Mouse (Mus musculus): ENCODE data around the gene Cfap45. TPM values are rescaled to one million over a fixed set of nuclear protein-coding genes. Genes with fewer than 3 reads are reported as not detected.

Cfap45 gene
- polyA plus RNA-seq (2016; fragmentation: Nextera tagmentation; extraction: Ambion mirVana), result 0.95 and 1.1 TPM in 2 replicates

- Histone ChIP-seq H3K4me2 (replicated peaks) (peak within 1 kb of the TSS; percentile 57), H3K4me3 (peak within 1 kb of the TSS; percentile 27), H3K4me1 (peaks cover 10% of the 10 kb centered on the region; the same call in 1 of the 2 replicates), H3K9me3 (no peaks in the 10 kb centered on the region), H3K9ac (no peak within 1 kb of the TSS), H3K27ac (no peak within 1 kb of the TSS), H3K27me3 (no peaks in the 10 kb centered on the region), H3K36me3 (no peaks in the 10 kb centered on the region)
- 3% methylated on average over 28 of the region's 28 CpGs for WGBS
- ATAC-seq (ENCODE audit: insufficient number of reproducible peaks, insufficient read depth, low FRiP score, low TSS enrichment), result peak; percentile 81
These were observed at the start of gene Cfap45 for GRCm38 (mm10) chr1:172520576-172521440. TSS of gene Cfap45 (plus strand) at chr1:172520801.

- H3K9me3 ChIP-seq, result no peaks in the 10 kb centered on the region
- ATAC-seq (ENCODE audit: insufficient number of reproducible peaks, insufficient read depth, low FRiP score, low TSS enrichment), result no peak
These were observed 47.7 kb upstream of the Cfap45 start for GRCm38 (mm10) chr1:172472909-172473308.

GRCm38 (mm10) chr1:172474196-172474595 is 46.4 kb upstream of the Cfap45 start:
- Histone ChIP-seq H3K27ac (no peak overlapping the region), H3K4me3 (no peak overlapping the region), H3K4me1 (no peaks in the 10 kb centered on the region), H3K27me3 (no peaks in the 10 kb centered on the region), H3K9me3 (no peaks in the 10 kb centered on the region), H3K9ac (no peak overlapping the region), H3K36me3 (no peaks in the 10 kb centered on the region), H3K4me2 (replicated peaks) (no peak overlapping the region)
- no peak for ATAC-seq (ENCODE audit: insufficient number of reproducible peaks, insufficient read depth, low FRiP score, low TSS enrichment)
- WGBS, result 72% methylated on average over 3 of the region's 3 CpGs

More at GRCm38 (mm10) chr1:172472909-172473308, 47.7 kb upstream of the Cfap45 start:
- no peak overlapping the region for H3K9ac ChIP-seq
- no peaks in the 10 kb centered on the region for H3K36me3 ChIP-seq
- H3K27me3 ChIP-seq, result no peaks in the 10 kb centered on the region
- no peaks in the 10 kb centered on the region for H3K4me1 ChIP-seq
- H3K27ac ChIP-seq, result no peak overlapping the region
- no peak overlapping the region for H3K4me2 ChIP-seq (replicated peaks)
- no peak overlapping the region for H3K4me3 ChIP-seq

GRCm38 (mm10) chr1:172475054-172475741 is 45.4 kb upstream of the Cfap45 start, which contains the start of gene Slamf9:
TSS of gene Slamf9 (plus strand) at chr1:172475358.
- Histone ChIP-seq H3K9me3 (no peaks in the 10 kb centered on the region), H3K4me2 (replicated peaks) (no peak within 1 kb of the TSS), H3K4me3 (no peak within 1 kb of the TSS), H3K9ac (no peak within 1 kb of the TSS), H3K27ac (no peak within 1 kb of the TSS), H3K4me1 (no peaks in the 10 kb centered on the region), H3K36me3 (no peaks in the 10 kb centered on the region), H3K27me3 (no peaks in the 10 kb centered on the region)
- 70% methylated on average over 7 of the region's 7 CpGs for WGBS
- no peak for ATAC-seq (ENCODE audit: insufficient number of reproducible peaks, insufficient read depth, low FRiP score, low TSS enrichment)

- Histone ChIP-seq H3K36me3 (no peaks in the 10 kb centered on the region), H3K9ac (no peak overlapping the region), H3K27ac (no peak overlapping the region), H3K4me3 (no peak overlapping the region), H3K27me3 (no peaks in the 10 kb centered on the region), H3K4me1 (peaks cover 5% of the 10 kb centered on the region), H3K9me3 (no peaks in the 10 kb centered on the region), H3K4me2 (replicated peaks) (no peak overlapping the region)
- no peak for ATAC-seq (ENCODE audit: insufficient number of reproducible peaks, insufficient read depth, low FRiP score, low TSS enrichment)
- 73% methylated on average over 5 of the region's 5 CpGs for WGBS
These were observed 42.6 kb upstream of the Cfap45 start for GRCm38 (mm10) chr1:172478020-172478419.

GRCm38 (mm10) chr1:172480376-172480775 is 40.2 kb upstream of the Cfap45 start:
- H3K4me1 ChIP-seq, result peaks cover 29% of the 10 kb centered on the region
- no peak for ATAC-seq (ENCODE audit: insufficient number of reproducible peaks, insufficient read depth, low FRiP score, low TSS enrichment)
- H3K36me3 ChIP-seq, result peaks cover 3% of the 10 kb centered on the region; the same call in 1 of the 2 replicates
- H3K4me2 ChIP-seq (replicated peaks), result no peak overlapping the region
- no peaks in the 10 kb centered on the region for H3K27me3 ChIP-seq
- H3K27ac ChIP-seq, result no peak overlapping the region
- no peak overlapping the region for H3K9ac ChIP-seq
- H3K4me3 ChIP-seq, result no peak overlapping the region
- no peaks in the 10 kb centered on the region for H3K9me3 ChIP-seq
- 83% methylated on average over 4 of the region's 4 CpGs for WGBS

GRCm38 (mm10) chr1:172481111-172481510 is 39.5 kb upstream of the Cfap45 start:
- Histone ChIP-seq H3K4me2 (replicated peaks) (peak overlapping the region; percentile 86), H3K4me3 (peak overlapping the region; percentile 68), H3K36me3 (peaks cover 3% of the 10 kb centered on the region; the same call in 1 of the 2 replicates), H3K9ac (peak overlapping the region; percentile 57), H3K27me3 (no peaks in the 10 kb centered on the region), H3K4me1 (peaks cover 36% of the 10 kb centered on the region), H3K9me3 (no peaks in the 10 kb centered on the region), H3K27ac (peak overlapping the region; percentile 73; the same call in 1 of the 2 replicates)
- no peak for ATAC-seq (ENCODE audit: insufficient number of reproducible peaks, insufficient read depth, low FRiP score, low TSS enrichment)
- whole genome bisulfite sequencing, result 18% methylated on average over 13 of the region's 13 CpGs

GRCm38 (mm10) chr1:172481540-172482280 is 38.9 kb upstream of the Cfap45 start, which contains the start of gene Igsf9:
TSS of gene Igsf9 (plus strand) at chr1:172481788.
- no peaks in the 10 kb centered on the region for H3K9me3 ChIP-seq
- H3K9ac ChIP-seq, result peak within 1 kb of the TSS; percentile 68
- under 1% methylated on average over 38 of the region's 38 CpGs for WGBS
- peak; percentile 93 for ATAC-seq (ENCODE audit: insufficient number of reproducible peaks, insufficient read depth, low FRiP score, low TSS enrichment)
- H3K36me3 ChIP-seq, result peaks cover 3% of the 10 kb centered on the region; the same call in 1 of the 2 replicates
- peak within 1 kb of the TSS; percentile 86 for H3K4me2 ChIP-seq (replicated peaks)
- H3K27me3 ChIP-seq, result no peaks in the 10 kb centered on the region
- H3K4me3 ChIP-seq, result peak within 1 kb of the TSS; percentile 68
- H3K27ac ChIP-seq, result peak within 1 kb of the TSS; percentile 73
- H3K4me1 ChIP-seq, result peaks cover 42% of the 10 kb centered on the region

GRCm38 (mm10) chr1:172482518-172483360 is 37.9 kb upstream of the Cfap45 start:
- Histone ChIP-seq H3K36me3 (peaks cover 3% of the 10 kb centered on the region; the same call in 1 of the 2 replicates), H3K27me3 (no peaks in the 10 kb centered on the region), H3K4me1 (peaks cover 48% of the 10 kb centered on the region), H3K4me2 (replicated peaks) (peak overlapping the region; percentile 86), H3K4me3 (peak overlapping the region; percentile 68), H3K9me3 (no peaks in the 10 kb centered on the region), H3K27ac (peak overlapping the region; percentile 65), H3K9ac (peak overlapping the region; percentile 68)
- WGBS, result 2% methylated on average over 12 of the region's 12 CpGs
- no peak for ATAC-seq (ENCODE audit: insufficient number of reproducible peaks, insufficient read depth, low FRiP score, low TSS enrichment)

- Histone ChIP-seq H3K27me3 (no peaks in the 10 kb centered on the region), H3K9ac (peak overlapping the region; percentile 68), H3K4me3 (peak overlapping the region; percentile 68), H3K9me3 (no peaks in the 10 kb centered on the region), H3K27ac (peak overlapping the region; percentile 65; the same call in 1 of the 2 replicates), H3K4me1 (peaks cover 48% of the 10 kb centered on the region), H3K36me3 (peaks cover 6% of the 10 kb centered on the region; the same call in 1 of the 2 replicates), H3K4me2 (replicated peaks) (peak overlapping the region; percentile 86)
- 10% methylated on average over 4 of the region's 4 CpGs for WGBS
- ATAC-seq (ENCODE audit: insufficient number of reproducible peaks, insufficient read depth, low FRiP score, low TSS enrichment), result no peak
These were observed 37.3 kb upstream of the Cfap45 start for GRCm38 (mm10) chr1:172483361-172483660.
